Mouse (Mus musculus): ENCODE measurements around the gene Ext2.

Ext2 gene

DNA sequence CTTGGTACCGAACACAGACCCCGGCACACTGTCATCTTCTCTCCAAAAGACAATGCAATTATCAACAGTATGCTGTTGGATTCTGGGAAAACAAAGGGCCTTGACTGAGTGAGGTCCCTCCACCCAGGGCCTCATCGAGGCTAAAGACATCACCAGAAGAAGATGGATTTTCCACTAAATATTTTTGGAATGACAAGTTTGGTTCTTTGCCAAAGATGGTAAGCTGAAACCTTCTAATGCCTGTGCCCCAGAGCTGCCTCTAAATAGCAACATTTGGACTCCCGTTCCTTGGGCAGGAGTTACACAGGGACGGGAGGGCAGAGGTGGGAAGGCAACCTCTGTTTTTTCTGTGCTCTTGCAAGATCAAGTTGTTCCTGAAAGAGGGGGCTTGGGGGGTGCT is 47.4 kb downstream of the Ext2 start:
- DNase-seq, result no peak

DNA sequence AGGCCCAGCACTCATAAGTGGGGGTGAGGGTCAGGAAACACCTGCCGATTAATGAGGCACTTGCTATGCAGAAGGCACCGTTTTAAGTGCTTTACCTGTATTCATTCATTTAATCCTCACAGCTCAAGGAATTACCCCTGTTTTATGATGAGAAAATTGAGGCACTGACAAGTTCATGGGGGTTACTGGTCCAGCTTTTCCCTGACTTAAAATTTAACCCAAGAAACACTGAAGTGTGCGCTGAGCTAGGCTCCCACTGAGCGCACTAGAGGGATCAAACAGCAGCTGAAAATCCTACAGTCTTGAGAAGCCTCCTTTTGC is 49.6 kb downstream of the Ext2 start:
- DNase-seq, result no peak

- DNase-seq, result peak; percentile 22
Measured at GRCm38 (mm10) chr2:93772054-93772764, 50.2 kb downstream of the Ext2 start.

DNA sequence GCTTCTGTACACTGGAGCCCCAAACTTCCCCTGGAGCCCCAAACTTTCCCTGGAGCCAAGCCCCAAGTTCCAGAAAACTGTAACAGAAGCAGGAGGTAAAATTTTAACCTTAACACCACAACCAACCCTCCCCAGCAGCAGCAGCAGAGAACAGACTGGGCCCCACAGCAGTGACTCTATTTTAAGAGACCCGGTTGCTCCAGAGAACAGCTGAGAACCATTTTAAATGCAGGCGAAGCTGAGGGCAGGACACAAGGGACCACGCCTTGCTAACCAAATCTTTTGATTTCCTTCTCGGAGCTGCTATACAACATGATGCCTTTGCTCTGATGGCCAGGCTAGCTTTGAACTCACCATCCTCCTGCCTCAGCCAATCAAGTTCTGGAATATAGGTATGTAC is 51.5 kb downstream of the Ext2 start:
- no peak for DNase-seq

GRCm38 (mm10) chr2:93769875-93770274 is 52.5 kb downstream of the Ext2 start:
- DNase-seq, result no peak

- DNase-seq, result no peak
Measured at GRCm38 (mm10) chr2:93765721-93766120, 56.6 kb downstream of the Ext2 start.

GRCm38 (mm10) chr2:93764211-93764610 is 58.2 kb downstream of the Ext2 start:
- DNase-seq, result no peak

- no peak for DNase-seq
Measured at GRCm38 (mm10) chr2:93760389-93760788, 62.0 kb downstream of the Ext2 start.

DNA sequence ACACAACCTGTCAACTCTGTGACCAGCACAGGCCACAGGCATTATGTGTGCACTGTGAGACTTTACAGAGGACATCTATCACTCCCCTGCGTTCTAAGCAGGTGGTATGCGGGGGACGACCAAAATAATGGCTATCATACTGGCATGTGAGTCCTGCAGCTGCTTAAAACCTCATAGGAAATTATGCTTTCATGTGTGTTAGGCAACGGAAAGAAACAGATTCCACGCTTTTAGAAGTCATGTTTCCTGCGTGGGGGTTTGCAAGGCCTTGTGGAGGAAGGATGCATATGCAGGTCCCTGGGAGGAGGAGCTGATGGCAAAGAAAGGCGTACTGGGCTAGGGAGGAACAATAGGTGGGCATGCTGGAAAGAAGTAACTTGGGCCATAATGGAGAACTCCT is 63.2 kb downstream of the Ext2 start:
- DNase-seq, result no peak

- no peak for DNase-seq
Measured at GRCm38 (mm10) chr2:93758298-93758697, 64.1 kb downstream of the Ext2 start.

- no peak for DNase-seq
Measured at GRCm38 (mm10) chr2:93754366-93754765, 68.0 kb downstream of the Ext2 start.

DNA sequence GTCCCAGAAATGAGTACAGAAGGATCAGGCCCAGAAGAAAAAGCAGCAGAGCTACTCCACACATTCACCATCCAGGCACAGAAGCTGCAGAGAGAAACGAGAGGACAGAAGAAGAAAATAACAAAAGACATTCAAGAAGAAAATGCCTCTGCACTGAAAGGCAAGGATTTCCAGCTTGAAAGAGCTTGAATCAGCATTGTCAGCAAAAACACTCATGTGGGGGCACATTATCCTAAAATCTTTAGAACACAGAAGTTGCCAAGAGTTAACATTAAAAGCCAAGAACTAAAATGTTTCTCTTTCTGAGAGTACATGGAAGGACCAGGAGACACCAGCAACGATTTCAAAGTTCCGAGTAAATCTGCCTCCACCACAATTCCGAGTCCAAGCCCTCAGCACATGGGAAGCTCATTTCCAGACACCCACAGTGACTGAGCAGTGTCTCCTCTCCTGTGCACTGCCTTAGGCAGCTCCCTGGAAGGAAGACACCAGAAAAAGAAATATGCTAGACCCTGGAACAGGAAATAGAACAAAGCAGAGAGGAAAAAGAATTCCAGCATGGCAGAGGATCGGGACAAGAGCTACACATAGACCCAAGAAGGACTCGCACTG is 69.1 kb downstream of the Ext2 start:
- no peak for DNase-seq

DNA sequence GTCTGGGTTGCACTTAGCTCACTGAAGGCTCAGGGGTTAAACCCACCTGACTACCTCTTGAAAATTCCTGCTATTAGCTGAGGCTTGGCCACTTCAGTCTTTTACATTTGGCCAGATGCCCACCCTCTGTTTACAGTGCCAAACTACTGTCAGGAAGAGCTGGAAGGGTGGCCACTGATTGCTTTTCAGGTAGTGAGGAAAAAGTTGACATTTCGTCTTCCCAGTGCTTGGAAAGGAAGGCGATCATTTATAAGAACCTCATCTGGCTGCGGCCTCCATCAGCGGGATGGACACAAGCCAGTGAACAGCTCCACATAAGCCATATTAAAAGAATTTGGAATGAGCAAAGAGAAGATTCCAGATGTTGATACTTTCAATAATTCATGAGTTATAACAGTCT is 72.7 kb downstream of the Ext2 start:
- DNase-seq, result peak; percentile 29

DNA sequence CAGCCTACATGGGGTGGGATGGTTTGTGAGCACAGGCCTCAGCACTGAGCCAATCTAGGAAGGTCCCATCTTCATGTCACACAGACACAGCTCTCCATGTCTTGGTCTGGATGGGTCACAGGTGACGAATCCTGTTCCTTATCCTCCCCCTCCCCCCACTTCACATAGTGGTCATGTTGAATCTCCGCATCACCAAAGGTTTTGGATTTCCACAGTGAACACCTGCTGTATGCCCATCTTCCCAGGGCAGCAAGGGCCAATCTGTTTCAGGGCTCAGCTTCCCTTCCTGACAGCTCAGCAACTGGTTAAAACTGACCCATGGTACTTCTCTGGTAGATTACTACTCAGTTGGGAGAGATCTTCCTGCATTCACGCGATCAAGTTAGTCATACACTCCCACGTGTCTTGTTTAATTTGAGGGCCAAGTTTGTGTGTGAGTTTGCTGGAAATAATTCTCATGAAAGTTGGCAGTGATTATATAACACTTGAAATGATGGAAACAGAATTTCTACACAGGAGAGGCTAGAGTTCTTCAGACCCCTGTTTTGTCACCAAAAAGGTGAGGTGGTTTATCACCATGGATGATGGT is 74.7 kb downstream of the Ext2 start:
- no peak for DNase-seq

- DNase-seq, result no peak
Measured at GRCm38 (mm10) chr2:93746620-93747019, 75.7 kb downstream of the Ext2 start.

DNA sequence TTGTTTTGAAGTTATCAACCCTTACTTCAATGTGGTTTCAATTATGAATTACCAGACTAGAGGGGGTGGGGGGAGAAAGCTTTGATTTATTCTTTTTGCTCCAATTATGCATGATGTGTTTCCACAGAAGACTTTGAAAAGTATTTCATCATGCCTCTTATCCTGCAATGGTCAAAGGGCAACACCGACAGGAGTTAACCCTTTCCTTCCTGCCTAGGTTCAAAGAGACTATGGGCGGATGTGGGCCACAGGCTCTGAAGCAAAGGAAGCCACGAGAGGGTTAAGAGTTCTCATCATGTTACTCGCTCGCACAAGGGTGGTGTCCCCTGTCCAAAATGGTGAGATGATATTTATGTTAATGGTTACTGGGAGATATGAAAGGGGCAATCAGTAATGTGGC is 76.2 kb downstream of the Ext2 start:
- no peak for DNase-seq

- no peak for DNase-seq
Measured at GRCm38 (mm10) chr2:93745741-93746140, 76.6 kb downstream of the Ext2 start.

DNA sequence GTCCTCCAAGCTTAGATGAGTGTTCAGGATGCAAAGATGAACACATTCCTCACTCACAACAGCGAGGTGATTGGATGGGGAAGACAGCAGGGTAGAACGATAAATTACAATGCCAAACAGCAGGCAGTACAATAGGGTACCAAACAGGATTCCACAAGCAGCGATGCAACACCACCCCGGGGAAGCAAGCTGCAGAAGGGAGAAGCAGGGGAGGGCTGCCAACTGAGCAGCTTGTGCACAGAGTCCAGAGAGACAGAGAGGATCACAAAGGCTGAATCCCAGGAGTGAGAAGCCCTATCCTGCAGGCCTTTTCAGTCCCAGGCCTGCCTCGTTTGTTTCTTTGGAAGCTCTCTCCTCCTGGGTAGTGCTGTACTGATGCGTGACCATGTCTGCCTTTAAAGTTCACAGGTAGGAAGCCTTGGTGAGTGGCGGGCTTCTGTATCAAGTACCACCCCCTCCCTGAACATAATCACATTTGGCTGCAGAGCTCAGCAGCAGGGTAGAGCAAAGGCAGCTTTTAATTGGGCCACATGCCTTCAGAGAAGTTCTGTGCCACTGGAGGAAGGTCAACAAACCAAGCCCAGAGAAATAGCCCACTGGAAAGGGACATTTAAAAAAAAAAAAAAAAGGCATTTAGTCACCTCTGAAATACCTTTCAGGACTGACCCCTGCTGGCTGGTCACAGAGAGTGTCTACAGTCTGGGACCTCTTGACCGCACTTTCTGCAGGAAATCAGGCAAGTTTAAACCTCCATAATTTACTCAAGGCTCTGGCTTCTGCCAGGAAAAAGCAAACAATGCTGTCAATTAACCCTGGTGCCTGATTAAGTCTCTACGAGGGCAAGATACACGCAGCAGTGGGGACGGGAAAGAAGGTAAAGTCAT is 77.8 kb downstream of the Ext2 start:
- DNase-seq, result peak; percentile 29

- peak; percentile 16 for DNase-seq
Measured at GRCm38 (mm10) chr2:93741700-93742099, 80.7 kb downstream of the Ext2 start.

- DNase-seq, result no peak
Measured at GRCm38 (mm10) chr2:93739044-93739569, 83.3 kb downstream of the Ext2 start.

DNA sequence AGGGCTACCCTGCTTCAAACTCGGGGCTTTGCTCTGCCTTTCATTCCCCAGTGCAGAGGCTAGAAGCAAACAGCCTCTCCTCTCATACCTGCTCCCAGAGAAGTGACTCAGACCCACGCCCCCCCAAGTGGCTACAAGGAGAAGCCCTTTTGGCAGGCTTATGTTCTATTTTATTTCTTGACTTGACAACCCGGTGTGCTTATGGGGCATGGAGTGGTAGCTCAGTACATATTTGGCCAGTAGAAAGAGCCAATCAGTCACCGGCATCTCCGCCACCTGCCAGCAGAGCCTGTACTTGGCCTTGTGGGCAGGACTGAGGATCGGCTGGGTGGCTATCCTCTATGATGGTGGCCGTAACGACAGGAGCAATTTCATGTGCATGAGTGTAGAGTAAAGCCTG is 85.2 kb downstream of the Ext2 start:
- peak; percentile 17 for DNase-seq

- DNase-seq, result no peak
Measured at GRCm38 (mm10) chr2:93732658-93733057, 89.7 kb downstream of the Ext2 start.

GRCm38 (mm10) chr2:93729585-93729984 is 92.8 kb downstream of the Ext2 start:
- peak; percentile 37 for DNase-seq
